Comparison of ENCODE assay signal across 13 mouse cellular contexts in the genomic region with DNA sequence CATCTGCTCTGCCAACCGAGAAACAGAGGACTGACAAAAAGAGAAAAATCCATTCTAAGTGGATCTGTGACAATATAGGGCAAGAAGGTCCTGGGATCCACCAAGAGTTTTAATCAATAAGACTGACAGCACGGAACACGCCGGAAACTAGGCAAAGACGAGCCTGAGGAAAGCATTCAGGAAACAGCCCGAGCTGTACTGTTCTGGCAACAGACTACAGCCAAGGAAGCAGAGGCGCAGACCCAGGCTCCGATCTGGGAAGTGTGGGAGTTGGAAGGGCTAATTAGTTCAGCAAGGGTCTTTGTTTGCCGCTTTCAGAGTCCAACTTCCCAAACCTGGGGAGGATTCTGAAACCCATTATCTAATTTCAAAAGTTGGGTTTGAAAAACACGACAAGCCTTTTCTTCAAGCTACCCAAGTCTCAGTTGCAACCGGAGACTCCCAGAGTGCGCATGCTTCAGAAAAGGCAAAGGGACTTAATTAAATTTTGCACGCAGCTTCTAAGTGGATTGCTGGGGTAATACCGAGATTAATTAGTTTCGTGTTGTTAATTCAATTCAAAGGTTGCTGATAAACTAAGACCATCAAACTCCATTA.
DNase-seq lines count a peak whose midpoint lies in the region; ATAC-seq and TF ChIP-seq lines count a peak whose summit lies in the region.
"Had no signal": no experiment of that assay in that cellular context is flagged by ENCODE, and none has a peak within 500 bp of the region (broad histone marks: within the 10 kb centered on the region; RNA-seq: fewer than 3 reads in every experiment).

No protein-coding gene starts in this region.

- ATAC-seq in midbrain, embryonic 11.5 days (ENCODE audit: low FRiP score): no peak

- H3K27ac ChIP-seq in midbrain, embryonic 10.5 days (replicated peaks): peak overlapping the region; percentile 53; the same call in 1 of the 2 replicates
- H3K27ac ChIP-seq in midbrain, embryonic 11.5 days (ENCODE audit: low read depth, low read length): no peak overlapping the region; the same call in 1 of the 2 replicates
- H3K27ac ChIP-seq in layer of hippocampus, adult 2 months: no peak overlapping the region
- H3K27ac ChIP-seq: gastrocnemius, adult 2 months had no signal

- no peak overlapping the region for H3K4me2 ChIP-seq in midbrain, embryonic 11.5 days
- H3K4me2 ChIP-seq: liver, embryonic 11.5 days had no signal

- H3K9me3 ChIP-seq in midbrain, embryonic 10.5 days (replicated peaks): no peaks in the 10 kb centered on the region
- no peaks in the 10 kb centered on the region for H3K9me3 ChIP-seq in midbrain, embryonic 11.5 days (ENCODE audit: control insufficient read depth, low read length)

- DNase-seq in cerebellum, postnatal 10 days: peak; percentile 41 to 44
- DNase-seq in cerebellum, adult 9-10 months: no peak
- DNase-seq in midbrain, embryonic 10.5 days (ENCODE audit: low spot score): no peak
- no peak for DNase-seq in midbrain, embryonic 11.5 days (ENCODE audit: low spot score, missing footprints)
- DNase-seq in layer of hippocampus, adult 2 months (ENCODE audit: low spot score in 2 of 2): peak; percentile 13 to 31
- peak; percentile 5 for DNase-seq in right cerebral cortex, postnatal 25 days
- no peak for DNase-seq in adrenal gland, postnatal 36 days
- DNase-seq in embryo, embryonic 10 days (ENCODE audit: low spot score): no peak
- DNase-seq: gastrocnemius, adult 2 months; heart, postnatal 10 days; lung, postnatal 36 days had no signal

- WGBS in midbrain, embryonic 10.5 days: 61% methylated on average over 15 of the region's 15 CpGs
- 54% methylated on average over 15 of the region's 15 CpGs for WGBS in midbrain, embryonic 11.5 days

- H3K27me3 ChIP-seq in midbrain, embryonic 10.5 days (ENCODE audit: low read depth, poor library complexity, severe bottlenecking): no peaks in the 10 kb centered on the region
- no peaks in the 10 kb centered on the region for H3K27me3 ChIP-seq in midbrain, embryonic 11.5 days (ENCODE audit: control insufficient read depth, insufficient read depth, low read length)

- no peak for TF ChIP-seq CTCF in layer of hippocampus, adult 2 months (conservative IDR thresholded peaks at IDR 0.05)

- no peak overlapping the region for H3K9ac ChIP-seq in midbrain, embryonic 11.5 days (ENCODE audit: low read length)

- no peaks in the 10 kb centered on the region for H3K36me3 ChIP-seq in midbrain, embryonic 10.5 days
- H3K36me3 ChIP-seq in midbrain, embryonic 11.5 days (ENCODE audit: control insufficient read depth, insufficient read depth, low read length): no peaks in the 10 kb centered on the region
- H3K36me3 ChIP-seq: G1E had no signal

- peaks cover 14% of the 10 kb centered on the region for H3K4me1 ChIP-seq in midbrain, embryonic 10.5 days
- H3K4me1 ChIP-seq in midbrain, embryonic 11.5 days (ENCODE audit: control insufficient read depth, insufficient read depth, low read length): no peaks in the 10 kb centered on the region

- H3K4me3 ChIP-seq in midbrain, embryonic 10.5 days: no peak overlapping the region
- H3K4me3 ChIP-seq in midbrain, embryonic 11.5 days (ENCODE audit: low read depth, low read length): no peak overlapping the region
- peak overlapping the region; percentile 46 for H3K4me3 ChIP-seq in layer of hippocampus, adult 2 months
- H3K4me3 ChIP-seq: gastrocnemius, adult 2 months had no signal

Comparison
In these comparisons a context has a peak if more than half of its experiments do, and no peak if none do; other contexts are left out.
1. DNase-seq: peak in cerebellum, postnatal 10 days (2 of 2), layer of hippocampus, adult 2 months (2 of 2) and right cerebral cortex, postnatal 25 days (single experiment); none in cerebellum, adult 9-10 months (single experiment), midbrain, embryonic 10.5 days (single experiment), midbrain, embryonic 11.5 days (single experiment), adrenal gland, postnatal 36 days (0 of 2) and embryo, embryonic 10 days (single experiment).